25 mouse cellular contexts compared by ENCODE assay signal in the genomic region with DNA sequence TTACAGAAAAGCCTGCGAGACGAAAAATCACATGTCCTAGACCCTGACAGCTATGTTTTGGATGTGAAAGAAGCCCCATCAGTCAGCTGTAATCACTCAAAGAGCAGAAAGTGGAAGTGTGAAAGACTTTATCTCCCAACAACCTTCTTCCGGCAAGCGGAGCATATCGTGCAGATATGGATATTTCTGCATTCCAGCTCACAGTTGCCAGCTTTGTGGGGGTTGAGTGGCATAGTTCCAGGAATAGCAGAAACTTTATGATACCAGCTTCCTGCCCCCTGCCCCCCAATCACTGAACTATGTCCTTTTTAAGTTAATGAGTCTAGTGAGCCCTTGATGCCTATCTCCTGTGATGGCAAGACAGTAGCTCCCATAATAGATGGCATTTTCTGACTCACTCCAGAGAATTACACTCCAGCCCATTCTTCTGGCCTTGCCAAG.
DNase-seq lines count a peak whose midpoint lies in the region; ATAC-seq lines count a peak whose summit lies in the region.
"Had no signal": no experiment of that assay in that cellular context is flagged by ENCODE, and none has a peak within 500 bp of the region (broad histone marks: within the 10 kb centered on the region; RNA-seq: fewer than 3 reads in every experiment).

No protein-coding gene starts in this region.

- H3K4me3 ChIP-seq in hindbrain, embryonic 12.5 days = no peak overlapping the region
- H3K4me3 ChIP-seq: embryonic facial prominence, embryonic 10.5 days; forebrain, embryonic 13.5 days; heart, adult 2 months; limb, embryonic 15.5 days; liver, embryonic 15.5 days; midbrain, embryonic 13.5 days; neural tube, embryonic 13.5 days had no signal

- no peaks in the 10 kb centered on the region for H3K27me3 ChIP-seq in hindbrain, embryonic 12.5 days
- H3K27me3 ChIP-seq: CH12.LX; forebrain, embryonic 13.5 days; limb, embryonic 15.5 days; liver, embryonic 15.5 days; midbrain, embryonic 13.5 days; neural tube, embryonic 13.5 days had no signal

- no peak overlapping the region for H3K27ac ChIP-seq in hindbrain, embryonic 12.5 days
- H3K27ac ChIP-seq: embryonic facial prominence, embryonic 10.5 days; forebrain, embryonic 13.5 days; heart, adult 2 months; hindbrain, postnatal 0 days; limb, embryonic 15.5 days; liver, embryonic 15.5 days; midbrain, embryonic 13.5 days; neural tube, embryonic 13.5 days had no signal

- no peak for ATAC-seq in hindbrain, embryonic 12.5 days (ENCODE audit: low FRiP score)
- ATAC-seq: activated CD4-positive, CD25-positive, alpha-beta regulatory T cell, adult 4 months; forebrain, embryonic 13.5 days; hindbrain, postnatal 0 days; intestine, postnatal 0 days; midbrain, embryonic 13.5 days had no signal

- no peaks in the 10 kb centered on the region for H3K36me3 ChIP-seq in hindbrain, embryonic 12.5 days
- H3K36me3 ChIP-seq: embryonic facial prominence, embryonic 10.5 days; limb, embryonic 15.5 days; liver, embryonic 15.5 days; midbrain, embryonic 13.5 days; neural tube, embryonic 13.5 days had no signal

- no peak overlapping the region for H3K4me2 ChIP-seq in hindbrain, embryonic 12.5 days (replicated peaks)
- H3K4me2 ChIP-seq: forebrain, embryonic 13.5 days; limb, embryonic 15.5 days; liver, embryonic 15.5 days; midbrain, embryonic 13.5 days; neural tube, embryonic 13.5 days had no signal

- H3K4me1 ChIP-seq in hindbrain, embryonic 12.5 days = no peaks in the 10 kb centered on the region
- H3K4me1 ChIP-seq: forebrain, embryonic 13.5 days; liver, embryonic 15.5 days; midbrain, embryonic 13.5 days; neural tube, embryonic 13.5 days had no signal

- peaks cover 3% of the 10 kb centered on the region; the same call in 1 of the 2 replicates for H3K9me3 ChIP-seq in hindbrain, embryonic 12.5 days (replicated peaks)
- H3K9me3 ChIP-seq: forebrain, embryonic 13.5 days; limb, embryonic 15.5 days; liver, embryonic 15.5 days; midbrain, embryonic 13.5 days; neural tube, embryonic 13.5 days had no signal

- peak; percentile 9 for DNase-seq in adrenal gland, adult 2 months
- no peak for DNase-seq in adrenal gland, postnatal 36 days
- peak; percentile 24 for DNase-seq in kidney, postnatal 10 days
- no peak for DNase-seq in kidney, adult 18-20 months
- peak; percentile 12 for DNase-seq in right cerebral cortex, adult 18-20 months
- no peak for DNase-seq in right cerebral cortex, postnatal 4 days
- peak; percentile 12 for DNase-seq in telencephalon, adult 2 months (ENCODE audit: low read depth, low spot score)
- DNase-seq: adrenal gland, postnatal 14 days; cerebellum, adult 18-20 months; cerebellum, postnatal 36 days; gastrocnemius, postnatal 14 days; heart, adult 2 months; kidney, postnatal 25 days; lung, postnatal 36 days had no signal

- H3K9ac ChIP-seq in hindbrain, embryonic 12.5 days = no peak overlapping the region
- H3K9ac ChIP-seq: forebrain, embryonic 13.5 days; limb, embryonic 15.5 days; liver, embryonic 15.5 days; midbrain, embryonic 13.5 days; neural tube, embryonic 13.5 days had no signal

- 86% methylated on average over 5 of the region's 5 CpGs for WGBS in hindbrain, embryonic 12.5 days

Comparison
In these comparisons a context has a peak if more than half of its experiments do, and no peak if none do; other contexts are left out.
1. DNase-seq: peak in adrenal gland, adult 2 months (single experiment), kidney, postnatal 10 days (single experiment), right cerebral cortex, adult 18-20 months (single experiment) and telencephalon, adult 2 months (single experiment); none in adrenal gland, postnatal 36 days (0 of 2), kidney, adult 18-20 months (single experiment) and right cerebral cortex, postnatal 4 days (single experiment).